Comparison of ENCODE assay signal across 8 mouse cellular contexts in genomic region chr16:44139536-44140185, GRCm38 (mm10). TPM values are rescaled to one million over a fixed set of nuclear protein-coding genes. Genes with fewer than 3 reads are reported as not detected.
DNase-seq lines count a peak whose midpoint lies in the region; ATAC-seq lines count a peak whose summit lies in the region.

Atp6v1a (minus strand) TSS chr16:44139705.
Naa50 (plus strand) TSS chr16:44139830.

- H3K9ac ChIP-seq in hindbrain, embryonic 16.5 days (ENCODE audit: low read depth, low read length): peak within 1 kb of the TSS; percentile 86

- H3K4me2 ChIP-seq in hindbrain, embryonic 16.5 days (ENCODE audit: low read length): peak within 1 kb of the TSS; percentile 74

- H3K36me3 ChIP-seq in hindbrain, embryonic 16.5 days (ENCODE audit: control insufficient read depth, insufficient read depth, low read length): no peaks in the 10 kb centered on the region

- no peaks in the 10 kb centered on the region for H3K9me3 ChIP-seq in hindbrain, embryonic 16.5 days (ENCODE audit: control insufficient read depth, low read length)

- peak within 1 kb of the TSS; percentile 99 for H3K27ac ChIP-seq in hindbrain, embryonic 16.5 days (ENCODE audit: low read depth, low read length)

- peak; percentile 66 for DNase-seq in WW6 (ENCODE audit: low read depth, low spot score)
- DNase-seq in cerebellum, postnatal 36 days: peak; percentile 89 to 92
- peak; percentile 85 to 90 for DNase-seq in frontal cortex, postnatal 36 days (ENCODE audit: low spot score in 2 of 2)
- peak; percentile 78 to 91 for DNase-seq in left cerebral cortex, adult 9 months (ENCODE audit: low spot score in 2 of 2)
- DNase-seq in right cerebral cortex, postnatal 14 days: peak; percentile 93
- peak; percentile 86 to 89 for DNase-seq in urinary bladder, postnatal 36 days (ENCODE audit: low spot score in 2 of 2)

- H3K4me1 ChIP-seq in hindbrain, embryonic 16.5 days (ENCODE audit: control insufficient read depth, insufficient read depth, low read depth, low read length): peaks cover 16% of the 10 kb centered on the region

- peak within 1 kb of the TSS; percentile 98 for H3K4me3 ChIP-seq in hindbrain, embryonic 16.5 days (ENCODE audit: low read length)

- no peaks in the 10 kb centered on the region for H3K27me3 ChIP-seq in hindbrain, embryonic 16.5 days (replicated peaks; ENCODE audit: control insufficient read depth, insufficient read depth, low read length)

- ATAC-seq in hindbrain, embryonic 16.5 days: peak; percentile 83
- ATAC-seq in megakaryocyte progenitor cell, adult 5-6 weeks (replicated peaks; ENCODE audit: poor library complexity): peak; percentile 52

- WGBS in hindbrain, embryonic 16.5 days: under 1% methylated on average over 58 of the region's 71 CpGs

RNA-seq across cellular contexts. Expression of gene Atp6v1a, which starts in this region (rescaled TPM):
- polyA plus RNA-seq in hindbrain, embryonic 16.5 days (2015; fragmentation: Nextera tagmentation; extraction: Ambion mirVana): 155 TPM in 2 replicates
- 49.5 and 51.9 TPM in 2 replicates for total RNA-seq in megakaryocyte progenitor cell, adult 5-6 weeks (2015)
- 81.0 and 83.3 TPM in 2 replicates for total RNA-seq in megakaryocyte progenitor cell, adult 5-6 weeks (2017)

RNA-seq across cellular contexts. Expression of gene Naa50, which starts in this region (rescaled TPM):
- 58.6 and 64.5 TPM in 2 replicates for polyA plus RNA-seq in hindbrain, embryonic 16.5 days (2015; fragmentation: Nextera tagmentation; extraction: Ambion mirVana)
- total RNA-seq in megakaryocyte progenitor cell, adult 5-6 weeks (2015): 164 and 170 TPM in 2 replicates
- 112 and 129 TPM in 2 replicates for total RNA-seq in megakaryocyte progenitor cell, adult 5-6 weeks (2017)

Comparison
In these comparisons a context has a peak if more than half of its experiments do, and no peak if none do; other contexts are left out.
1. Peak in every context shown above with its lines: DNase-seq, ATAC-seq, H3K4me3 ChIP-seq and H3K27ac ChIP-seq.